Mouse (Mus musculus) midbrain, embryonic 16.5 days (tissue): ENCODE data around the gene Hint2. TPM values are rescaled to one million over a fixed set of nuclear protein-coding genes. Genes with fewer than 3 reads are reported as not detected.

ENCODE experiments used
- ATAC-seq: fragments of 200-750 bp; cut with Nextera tagmentation; 2 replicates; pipeline ENCODE4 v1.8.0; 2017; ENCODE audit warnings: moderate TSS enrichment
- H3K27ac ChIP-seq: fragments of 300-500 bp; sonication (generic); 2 replicates; pipeline ENCODE4 v1.5.1; 2014; ENCODE audit warnings: mild to moderate bottlenecking, low read length, mixed read lengths
- H3K27me3 ChIP-seq: fragments of 300-500 bp; sonication (generic); 2 replicates; pipeline ENCODE4 v1.6.1; 2014; ENCODE audit warnings: low read depth, low read length, mixed read lengths; ENCODE audit not compliant: control insufficient read depth, insufficient read depth
- H3K36me3 ChIP-seq: fragments of 300-500 bp; sonication (generic); 2 replicates; pipeline ENCODE4 v1.6.1; 2014; ENCODE audit warnings: mild to moderate bottlenecking, low read length, moderate library complexity, mixed read lengths; ENCODE audit not compliant: control insufficient read depth, insufficient read depth
- H3K4me1 ChIP-seq: fragments of 300-500 bp; sonication (generic); 2 replicates; pipeline ENCODE4 v1.6.1; 2014; ENCODE audit warnings: mild to moderate bottlenecking, low read length, mixed read lengths; ENCODE audit not compliant: control insufficient read depth, insufficient read depth
- H3K4me2 ChIP-seq: fragments of 300-500 bp; sonication (generic); 2 replicates; pipeline ENCODE4 v1.6.1; 2014; ENCODE audit warnings: mild to moderate bottlenecking, low read length, mixed read lengths
- H3K4me3 ChIP-seq: fragments of 300-500 bp; sonication (generic); 2 replicates; pipeline ENCODE4 v1.5.1; 2014; ENCODE audit warnings: low read depth, mild to moderate bottlenecking, low read length, moderate library complexity, mixed read lengths
- H3K9ac ChIP-seq: fragments of 300-500 bp; sonication (generic); 2 replicates; pipeline ENCODE4 v1.6.1; 2014; ENCODE audit warnings: low read depth, low read length, mixed read lengths
- H3K9me3 ChIP-seq: fragments of 300-500 bp; sonication (generic); replicated peaks from 2 replicates; pipeline ENCODE4 v1.6.1; 2014; ENCODE audit warnings: mild to moderate bottlenecking, low read length, mixed read lengths; ENCODE audit not compliant: control insufficient read depth, poor library complexity, severe bottlenecking
- WGBS: fragments of 180-500 bp; shearing (Covaris S2); extraction: QIAGEN DNeasy Blood & Tissue Kit; methylation state at CpG from one replicate; pipeline ENCODE4 v1.1.7; 2014; 5-methylcytosine and 5-hydroxymethylcytosine counted together
- polyA plus RNA-seq: library from polyadenylated mRNA; unstranded; fragments of >200 nt; fragmentation: Nextera tagmentation; extraction: Ambion mirVana; gene quantifications from 2 replicates; pipeline ENCODE4 v1.2.1, GENCODE M21; 2015

Hint2 gene
- 57.9 and 61.0 TPM in 2 replicates for polyA plus RNA-seq

- Histone ChIP-seq H3K9me3 (no peaks in the 10 kb centered on the region), H3K4me3 (peak within 1 kb of the TSS; percentile 86), H3K27me3 (no peaks in the 10 kb centered on the region; the same call in 1 of the 2 replicates), H3K4me1 (peaks cover 5% of the 10 kb centered on the region; the same call in 1 of the 2 replicates), H3K27ac (peak within 1 kb of the TSS; percentile 95), H3K4me2 (peak within 1 kb of the TSS; percentile 60), H3K36me3 (no peaks in the 10 kb centered on the region), H3K9ac (peak within 1 kb of the TSS; percentile 92)
- peak; percentile 98 for ATAC-seq
- 1% methylated on average over 34 of the region's 34 CpGs for WGBS
These were observed at the start of gene Hint2 for GRCm38 (mm10) chr4:43656339-43657109. Gene Hint2, minus strand, starts transcription at chr4:43656466.

DNA sequence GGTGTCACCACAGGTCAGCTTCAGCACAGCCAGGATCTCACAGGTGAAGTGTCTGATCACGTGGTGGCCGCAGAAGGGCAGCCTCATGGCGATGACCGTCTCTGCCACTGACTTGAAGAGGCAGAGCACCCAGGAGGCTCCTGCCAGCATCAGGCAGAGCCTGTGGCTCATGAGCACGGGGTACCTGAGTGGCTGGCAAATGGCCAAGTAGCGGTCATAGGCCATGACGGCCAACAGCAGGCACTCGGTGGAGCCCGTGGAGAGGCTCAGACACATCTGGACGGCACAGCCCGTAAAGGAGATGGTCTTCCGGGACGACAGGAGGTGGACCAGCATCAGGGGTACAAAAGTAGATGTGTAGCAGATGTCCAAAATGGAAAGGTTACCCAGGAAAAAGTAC is 49.7 kb upstream of the Hint2 start:
- no peak overlapping the region for H3K27ac ChIP-seq
- no peaks in the 10 kb centered on the region for H3K36me3 ChIP-seq
- H3K9ac ChIP-seq: no peak overlapping the region
- no peaks in the 10 kb centered on the region for H3K27me3 ChIP-seq
- no peaks in the 10 kb centered on the region for H3K9me3 ChIP-seq
- no peaks in the 10 kb centered on the region for H3K4me1 ChIP-seq
- no peak for ATAC-seq
- H3K4me3 ChIP-seq: no peak overlapping the region
- H3K4me2 ChIP-seq: no peak overlapping the region
- 85% methylated on average over 13 of the region's 13 CpGs for WGBS

DNA sequence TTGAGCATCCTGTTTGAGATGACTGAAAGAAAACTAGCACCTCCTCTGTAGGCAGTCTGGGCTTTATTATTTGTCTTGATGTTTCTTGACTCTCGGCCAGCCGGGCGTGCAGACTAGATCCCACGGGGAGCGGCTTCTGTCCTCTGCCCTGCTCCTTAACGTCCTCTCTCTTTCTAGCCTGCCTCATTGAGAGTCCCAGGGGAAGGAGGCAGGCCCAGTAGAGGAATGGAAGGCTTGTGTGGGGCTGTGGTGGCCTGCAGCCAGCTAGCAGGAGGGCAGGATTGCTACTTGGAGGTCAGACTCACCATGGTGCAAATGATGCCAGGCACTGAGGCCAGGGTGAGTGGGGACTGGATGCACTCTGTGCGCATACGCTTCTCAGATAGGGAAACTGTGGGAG is 47.6 kb upstream of the Hint2 start:
- ATAC-seq: no peak
- Histone ChIP-seq H3K4me2 (no peak overlapping the region), H3K4me1 (no peaks in the 10 kb centered on the region), H3K9ac (no peak overlapping the region), H3K4me3 (no peak overlapping the region), H3K9me3 (no peaks in the 10 kb centered on the region), H3K27me3 (no peaks in the 10 kb centered on the region), H3K36me3 (no peaks in the 10 kb centered on the region), H3K27ac (no peak overlapping the region)
- 76% methylated on average over 8 of the region's 8 CpGs for WGBS

GRCm38 (mm10) chr4:43703439-43703838 is 47.2 kb upstream of the Hint2 start:
- WGBS: 80% methylated on average over 6 of the region's 6 CpGs
- H3K4me1 ChIP-seq: no peaks in the 10 kb centered on the region
- H3K36me3 ChIP-seq: no peaks in the 10 kb centered on the region
- no peak overlapping the region for H3K27ac ChIP-seq
- no peak overlapping the region for H3K9ac ChIP-seq
- H3K4me3 ChIP-seq: no peak overlapping the region
- no peaks in the 10 kb centered on the region for H3K9me3 ChIP-seq
- no peak for ATAC-seq
- no peaks in the 10 kb centered on the region for H3K27me3 ChIP-seq
- H3K4me2 ChIP-seq: no peak overlapping the region

GRCm38 (mm10) chr4:43700707-43701106 is 44.4 kb upstream of the Hint2 start, which contains the start of gene Olfr70:
Gene Olfr70, minus strand, starts transcription at chr4:43700807.
- 91% methylated on average over 6 of the region's 6 CpGs for WGBS

GRCm38 (mm10) chr4:43696561-43696960 is 40.3 kb upstream of the Hint2 start:
- H3K36me3 ChIP-seq: no peaks in the 10 kb centered on the region
- H3K9me3 ChIP-seq: no peaks in the 10 kb centered on the region
- H3K4me2 ChIP-seq: no peak overlapping the region
- H3K27me3 ChIP-seq: no peaks in the 10 kb centered on the region
- no peak overlapping the region for H3K27ac ChIP-seq
- ATAC-seq: no peak
- WGBS: 87% methylated on average over 13 of the region's 13 CpGs
- no peak overlapping the region for H3K4me3 ChIP-seq
- no peaks in the 10 kb centered on the region for H3K4me1 ChIP-seq
- no peak overlapping the region for H3K9ac ChIP-seq

More at GRCm38 (mm10) chr4:43700707-43701106, 44.4 kb upstream of the Hint2 start, which contains the start of gene Olfr70:
- H3K27ac ChIP-seq: no peak within 1 kb of the TSS
- H3K4me3 ChIP-seq: no peak within 1 kb of the TSS
- H3K27me3 ChIP-seq: no peaks in the 10 kb centered on the region
- H3K36me3 ChIP-seq: no peaks in the 10 kb centered on the region
- ATAC-seq: no peak
- no peaks in the 10 kb centered on the region for H3K4me1 ChIP-seq
- H3K4me2 ChIP-seq: no peak within 1 kb of the TSS
- no peaks in the 10 kb centered on the region for H3K9me3 ChIP-seq
- no peak within 1 kb of the TSS for H3K9ac ChIP-seq

DNA sequence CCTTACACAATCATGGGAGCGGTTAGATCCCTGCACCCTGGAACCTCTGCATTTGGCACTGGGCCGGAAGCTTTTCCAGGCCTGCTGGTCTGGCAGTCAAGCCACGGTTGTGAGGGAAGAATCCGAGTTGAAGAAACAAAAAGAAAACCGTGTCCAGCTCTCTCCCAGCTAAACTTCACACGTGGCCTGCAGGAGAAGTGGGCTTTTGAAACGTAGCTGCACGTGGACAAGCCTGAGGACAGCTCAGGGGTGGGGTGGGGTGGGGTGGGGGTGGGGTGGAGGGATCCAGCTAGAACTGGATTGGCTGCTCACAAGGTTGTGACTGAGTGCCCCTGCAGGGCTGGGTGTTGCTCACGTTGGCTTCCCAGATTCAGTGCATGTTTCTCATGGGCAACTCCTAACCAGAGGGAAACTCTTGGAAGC is 39.0 kb upstream of the Hint2 start:
- H3K27me3 ChIP-seq: no peaks in the 10 kb centered on the region
- H3K4me1 ChIP-seq: no peaks in the 10 kb centered on the region
- WGBS: 25% methylated on average over 9 of the region's 9 CpGs
- H3K9ac ChIP-seq: no peak overlapping the region
- H3K27ac ChIP-seq: no peak overlapping the region
- H3K4me2 ChIP-seq: no peak overlapping the region
- no peaks in the 10 kb centered on the region for H3K9me3 ChIP-seq
- ATAC-seq: no peak
- no peak overlapping the region for H3K4me3 ChIP-seq
- H3K36me3 ChIP-seq: peaks cover 5% of the 10 kb centered on the region

GRCm38 (mm10) chr4:43694439-43695248 is 38.4 kb upstream of the Hint2 start:
- no peak overlapping the region for H3K4me3 ChIP-seq
- no peaks in the 10 kb centered on the region for H3K4me1 ChIP-seq
- H3K9me3 ChIP-seq: no peaks in the 10 kb centered on the region
- no peak overlapping the region for H3K4me2 ChIP-seq
- H3K36me3 ChIP-seq: peaks cover 11% of the 10 kb centered on the region
- no peaks in the 10 kb centered on the region for H3K27me3 ChIP-seq
- WGBS: 92% methylated on average over 1 of the region's 1 CpGs
- H3K27ac ChIP-seq: no peak overlapping the region
- ATAC-seq: no peak
- H3K9ac ChIP-seq: no peak overlapping the region

DNA sequence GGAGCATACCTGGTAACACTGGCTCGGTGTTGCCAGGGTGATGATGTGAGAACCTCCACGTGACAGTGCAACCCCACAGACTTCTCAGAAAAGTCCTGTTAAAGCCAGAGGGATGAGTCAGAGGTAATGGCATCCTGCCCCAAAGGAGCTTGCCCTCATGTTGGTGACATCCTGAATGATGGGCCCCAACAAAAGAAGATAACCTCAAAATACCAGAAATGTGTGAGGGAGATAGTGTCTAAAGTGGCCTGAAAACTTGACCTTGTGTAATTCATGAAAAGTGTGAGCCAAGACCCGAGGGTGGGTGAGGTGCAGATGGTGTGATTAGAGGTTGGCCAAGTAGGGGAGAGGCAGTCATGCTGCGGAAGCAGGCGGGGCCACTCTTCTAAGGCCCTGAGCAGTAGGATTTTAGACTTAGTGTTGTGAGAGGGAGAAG is 37.6 kb upstream of the Hint2 start:
- ATAC-seq: no peak
- WGBS: 80% methylated on average over 5 of the region's 5 CpGs
- H3K27me3 ChIP-seq: no peaks in the 10 kb centered on the region
- H3K4me2 ChIP-seq: no peak overlapping the region
- H3K4me1 ChIP-seq: no peaks in the 10 kb centered on the region
- H3K36me3 ChIP-seq: peaks cover 16% of the 10 kb centered on the region
- H3K27ac ChIP-seq: no peak overlapping the region
- no peak overlapping the region for H3K9ac ChIP-seq
- H3K4me3 ChIP-seq: no peak overlapping the region
- H3K9me3 ChIP-seq: no peaks in the 10 kb centered on the region
